Mouse (Mus musculus) heart, postnatal 36 days (tissue): ENCODE data around the gene Chst7. TPM values are rescaled to one million over a fixed set of nuclear protein-coding genes. Genes with fewer than 3 reads are reported as not detected.
A peak's percentile ranks its signal among the peaks of the same experiment; 100 is the strongest.

ENCODE experiments used
- DNase-seq, 2 experiments: peaks; one replicate each; pipeline ENCODE4 v3.0.0; 2021 to 2022
- intact Hi-C: fragments of 180-260 bp; cut with DNase I; formaldehyde crosslinking; loops from one replicate; pipeline ENCODE4 v1.15.1; 2025
- total RNA-seq, 2 experiments: library from RNA; stranded (reverse); gene quantifications; 2 replicates each; pipeline ENCODE4 v1.2.3; 2021

The Chst7 gene
- total RNA-seq, result 1 to 10 TPM; 4.6 to 5.7 TPM

DNA sequence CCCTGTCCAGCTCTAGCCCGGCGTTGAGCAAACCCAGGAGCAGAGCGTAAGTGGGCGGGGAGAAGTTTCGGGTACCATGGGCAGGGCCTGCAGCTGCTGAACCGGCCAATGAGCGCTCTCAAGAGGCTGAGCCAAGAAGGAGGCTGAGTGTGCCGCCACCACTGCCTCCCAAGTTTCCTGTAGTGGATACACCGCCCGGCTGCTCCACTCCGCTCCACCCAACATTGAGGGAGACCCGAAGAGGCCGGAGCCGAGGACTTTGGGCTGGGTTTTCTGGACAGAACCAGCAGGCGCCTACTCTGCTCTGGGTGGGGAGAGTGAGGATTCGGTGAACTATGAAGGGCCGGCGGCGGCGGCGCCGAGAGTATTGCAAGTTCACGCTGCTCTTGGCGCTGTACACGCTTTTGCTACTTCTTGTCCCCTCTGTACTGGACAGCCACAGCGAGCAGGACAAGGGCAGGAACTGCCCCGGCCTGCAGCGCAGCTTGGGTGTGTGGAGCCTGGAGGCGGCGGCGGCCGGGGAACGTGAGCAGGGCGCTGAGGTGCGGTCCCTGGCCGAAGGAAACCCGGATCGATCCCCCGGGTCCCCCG, at the start of gene Chst7:
Chst7 (plus strand) TSS at position 180 of the 591 bp plus-strand sequence.
- DNase-seq, result peak; percentile 75
- intact Hi-C loops, result no loop called here

DNA sequence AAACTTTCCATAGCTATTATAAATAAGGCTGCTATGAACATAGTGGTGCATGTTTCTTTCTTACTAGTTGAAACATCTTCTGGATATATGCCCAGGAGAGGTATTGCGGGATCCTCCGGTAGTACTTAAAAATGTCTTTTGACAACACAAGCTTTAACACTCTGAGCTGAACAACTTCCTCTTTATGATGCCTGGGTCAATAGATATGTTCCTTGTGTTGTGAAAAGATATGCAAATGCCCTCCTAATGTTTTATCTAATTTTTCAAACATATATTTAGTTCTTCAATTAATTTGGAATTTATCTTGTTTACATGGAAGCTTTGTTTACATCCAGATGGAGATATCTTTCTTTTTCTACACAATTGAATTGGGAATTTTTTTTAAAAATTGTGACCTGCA, 47.1 kb upstream of the Chst7 start:
- intact Hi-C loops, result no loop called here
- DNase-seq, result no peak

DNA sequence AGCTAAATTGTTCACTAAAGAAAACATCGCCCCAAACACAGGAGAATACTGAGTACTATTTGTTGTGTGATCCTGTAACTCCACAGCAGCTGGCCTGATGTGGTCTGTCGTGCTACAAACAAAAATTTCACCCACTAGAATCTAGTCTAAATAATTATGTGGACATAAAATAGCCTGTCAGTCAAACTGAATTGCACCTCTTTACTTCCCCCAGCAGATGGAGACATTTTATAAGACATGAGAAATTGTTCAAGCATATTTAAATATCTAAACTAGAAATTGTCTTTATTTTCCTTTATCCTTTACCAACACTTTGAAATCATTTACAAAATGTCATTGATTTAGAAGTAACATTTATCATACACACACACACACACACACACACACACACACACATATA, 38.4 kb upstream of the Chst7 start:
- DNase-seq, result no peak
- intact Hi-C loops, result loop anchor here (1.0 kb wide), 2 partner anchors 136 to 314 kb away; no protein-coding TSS in a partner anchor

DNA sequence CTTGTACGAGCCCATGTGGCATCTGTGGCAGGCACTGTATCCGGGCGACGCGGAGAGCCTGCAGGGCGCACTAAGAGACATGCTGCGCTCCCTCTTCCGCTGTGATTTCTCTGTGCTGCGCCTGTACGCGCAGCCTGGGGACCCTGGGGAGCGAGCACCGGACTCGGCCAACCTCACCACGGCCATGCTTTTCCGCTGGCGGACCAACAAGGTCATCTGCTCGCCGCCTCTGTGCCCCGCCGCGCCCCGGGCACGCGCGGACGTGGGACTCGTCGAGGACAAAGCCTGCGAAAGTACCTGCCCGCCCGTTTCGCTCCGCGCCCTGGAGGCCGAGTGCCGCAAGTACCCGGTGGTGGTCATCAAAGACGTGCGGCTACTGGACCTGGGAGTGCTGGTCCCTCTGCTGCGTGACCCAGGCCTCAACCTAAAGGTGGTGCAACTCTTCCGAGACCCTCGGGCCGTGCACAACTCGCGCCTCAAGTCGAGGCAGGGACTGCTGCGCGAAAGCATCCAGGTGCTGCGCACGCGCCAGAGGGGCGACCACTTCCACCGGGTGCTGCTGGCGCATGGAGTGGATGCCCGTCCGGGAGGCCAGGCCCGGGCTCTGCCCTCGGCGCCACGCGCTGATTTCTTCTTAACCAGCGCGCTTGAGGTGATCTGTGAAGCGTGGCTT, 872 bp downstream of the Chst7 start:
- intact Hi-C loops, result no loop called here
- peak in 1 of 2 experiments; percentile 26 for DNase-seq

DNA sequence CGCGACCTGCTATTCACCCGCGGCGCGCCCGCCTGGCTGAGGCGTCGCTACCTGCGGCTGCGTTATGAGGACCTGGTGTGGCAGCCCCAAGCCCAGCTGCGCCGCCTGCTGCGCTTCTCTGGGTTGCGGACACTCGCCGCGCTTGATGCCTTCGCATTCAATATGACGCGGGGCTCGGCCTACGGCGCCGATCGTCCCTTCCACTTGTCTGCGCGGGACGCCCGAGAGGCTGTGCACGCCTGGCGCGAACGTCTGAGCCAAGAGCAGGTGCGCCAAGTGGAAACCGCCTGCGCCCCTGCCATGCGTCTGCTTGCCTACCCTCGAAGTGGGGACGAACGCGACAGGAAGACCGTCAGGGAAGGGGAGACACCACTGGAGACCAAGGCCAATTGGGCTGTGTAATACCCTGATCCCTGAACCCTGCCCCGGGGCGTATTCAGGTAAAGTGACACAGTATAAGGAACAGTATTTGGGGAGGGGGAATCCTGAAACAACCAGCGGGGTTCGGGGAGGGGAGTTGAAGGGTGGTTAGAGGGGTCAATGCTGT, 1.5 kb downstream of the Chst7 start:
- DNase-seq, result peak in 1 of 2 experiments; percentile 18
- intact Hi-C loops, result no loop called here

DNA sequence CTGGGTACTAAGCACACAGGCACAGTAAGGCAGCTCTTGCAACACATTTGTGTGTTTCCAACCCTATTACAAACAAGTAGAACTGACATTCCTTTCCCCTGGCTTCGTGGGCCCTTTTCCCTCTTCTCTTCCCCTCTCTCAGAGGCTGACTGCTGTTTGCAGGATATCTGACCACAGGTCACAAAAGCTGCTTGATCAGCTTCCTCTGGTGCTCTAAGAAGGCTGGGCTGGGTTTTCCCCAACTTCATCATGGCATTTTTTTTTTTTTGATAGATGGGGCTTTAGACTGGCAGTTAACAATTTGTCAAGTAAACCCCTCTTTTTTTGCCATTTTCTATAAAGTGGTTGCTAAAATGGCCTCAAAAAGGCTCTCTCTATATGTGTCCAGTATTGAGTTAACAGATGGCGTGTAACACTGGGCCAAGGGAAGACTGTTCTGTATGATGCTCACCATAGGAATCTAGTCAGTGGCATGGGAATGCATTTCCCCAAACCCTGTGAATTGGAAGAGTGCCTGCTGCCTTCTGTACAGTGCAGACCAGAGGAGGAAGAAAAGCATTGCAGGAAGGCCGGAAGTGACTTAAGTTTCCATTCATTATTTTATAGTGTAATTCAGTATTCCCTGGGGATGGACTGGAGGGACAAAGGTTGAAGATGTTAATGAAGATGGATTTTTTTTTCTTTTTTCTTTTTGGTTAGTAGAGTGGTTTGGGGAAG, 2.6 kb downstream of the Chst7 start:
- intact Hi-C loops, result loop anchor here (2.0 kb wide), 1 partner anchor 97 kb away; no protein-coding TSS in a partner anchor
- no peak for DNase-seq

DNA sequence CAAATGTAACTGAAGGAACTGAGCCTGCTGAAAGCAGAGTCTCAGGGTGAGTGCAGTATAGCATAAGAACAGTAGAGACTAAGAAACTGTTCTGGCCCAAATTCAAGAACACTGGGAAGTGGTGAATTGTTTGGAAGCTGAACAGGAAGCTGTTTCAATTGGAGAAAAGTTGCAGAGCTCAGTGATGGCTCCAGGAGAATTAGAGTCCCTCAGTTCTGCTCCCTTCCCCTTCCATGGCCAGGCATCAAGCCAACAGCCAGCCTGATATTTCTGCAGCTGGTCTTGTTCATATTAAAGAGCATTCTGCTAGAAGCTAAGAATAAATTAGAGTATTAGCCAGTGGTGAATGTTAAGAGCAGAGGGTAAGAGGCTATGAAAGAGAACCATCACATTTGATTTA, 7.3 kb downstream of the Chst7 start:
- DNase-seq, result peak; percentile 25 to 28
- intact Hi-C loops, result no loop called here

DNA sequence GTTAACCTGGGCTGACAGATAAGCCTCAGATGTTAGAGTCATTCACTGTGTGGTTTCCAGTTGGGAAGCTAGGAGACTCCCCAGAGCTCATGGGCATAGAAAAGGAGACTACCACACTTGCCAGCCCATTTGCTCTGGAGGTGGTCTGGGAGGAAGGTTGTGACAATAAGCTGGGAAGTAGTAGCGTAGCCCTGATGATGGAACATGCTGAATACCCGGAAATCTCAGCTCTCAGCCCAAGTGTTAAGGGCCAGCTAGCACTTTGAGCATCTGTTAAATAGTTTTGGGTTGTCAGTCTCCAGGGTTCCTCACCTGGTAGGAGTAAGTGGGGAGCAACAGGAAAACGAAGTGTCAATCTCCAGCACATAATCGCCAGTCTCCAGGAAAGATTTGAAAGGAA, 10.8 kb downstream of the Chst7 start:
- intact Hi-C loops, result no loop called here
- DNase-seq, result peak in 1 of 2 experiments; percentile 3

DNA sequence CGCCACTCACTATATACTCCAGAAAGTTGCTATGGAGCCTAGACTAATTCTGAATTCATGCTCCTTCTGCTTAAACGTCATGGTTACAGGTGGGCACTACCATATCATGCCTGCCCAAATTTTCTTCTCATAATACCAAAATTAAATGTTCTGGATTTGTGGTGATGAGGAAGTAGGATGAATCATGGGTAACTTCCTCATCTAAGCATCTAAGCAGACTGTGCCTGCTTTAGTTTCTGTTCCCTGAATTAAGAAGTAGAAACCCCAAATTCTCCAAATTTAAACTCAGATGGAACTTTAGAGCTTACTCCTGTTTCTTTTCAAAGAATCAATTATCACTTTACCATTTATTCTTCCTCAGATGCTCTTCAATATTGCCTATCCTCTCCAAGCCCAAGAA, 58.4 kb downstream of the Chst7 start:
- no peak for DNase-seq
- intact Hi-C loops, result no loop called here

DNA sequence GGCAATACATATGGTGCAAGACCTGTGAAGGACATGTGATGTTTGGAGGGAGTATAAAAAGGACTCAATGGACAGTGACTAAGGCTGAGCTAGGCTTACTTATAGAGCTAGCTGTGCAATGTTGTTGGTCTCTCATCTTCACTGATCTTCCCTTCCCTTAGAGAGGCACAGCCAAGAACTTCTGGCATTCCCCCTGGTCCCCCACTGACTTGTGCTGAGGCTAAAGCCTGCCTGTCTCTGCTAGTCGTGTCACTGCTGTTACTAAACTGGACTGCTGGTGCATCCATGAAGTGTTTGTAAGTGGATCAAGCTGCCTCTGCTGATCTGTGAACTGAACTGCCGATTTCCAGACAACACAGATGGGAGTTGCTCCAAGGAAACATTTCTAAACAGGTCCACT, 66.1 kb downstream of the Chst7 start:
- no peak for DNase-seq
- intact Hi-C loops, result no loop called here

DNA sequence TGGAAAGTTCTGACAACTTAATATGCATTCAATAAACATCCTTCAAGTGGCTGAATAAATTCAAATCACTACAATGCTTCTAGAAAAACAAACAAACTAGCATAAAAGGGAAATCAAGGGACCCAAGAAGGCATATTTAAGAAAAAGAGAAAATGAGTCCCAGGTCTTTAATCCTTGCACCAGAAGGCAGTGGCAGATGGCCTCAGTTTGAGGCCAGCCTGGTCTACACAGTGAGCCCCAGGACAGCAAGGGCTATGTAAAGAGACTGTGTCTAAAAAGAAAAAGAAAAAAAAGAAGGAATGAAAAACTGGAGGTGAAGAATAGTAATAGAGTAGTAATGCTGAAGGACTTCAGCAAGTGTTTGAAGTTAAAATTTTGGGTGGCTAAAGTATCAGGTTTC, 69.6 kb downstream of the Chst7 start:
- DNase-seq, result no peak
- intact Hi-C loops, result no loop called here

DNA sequence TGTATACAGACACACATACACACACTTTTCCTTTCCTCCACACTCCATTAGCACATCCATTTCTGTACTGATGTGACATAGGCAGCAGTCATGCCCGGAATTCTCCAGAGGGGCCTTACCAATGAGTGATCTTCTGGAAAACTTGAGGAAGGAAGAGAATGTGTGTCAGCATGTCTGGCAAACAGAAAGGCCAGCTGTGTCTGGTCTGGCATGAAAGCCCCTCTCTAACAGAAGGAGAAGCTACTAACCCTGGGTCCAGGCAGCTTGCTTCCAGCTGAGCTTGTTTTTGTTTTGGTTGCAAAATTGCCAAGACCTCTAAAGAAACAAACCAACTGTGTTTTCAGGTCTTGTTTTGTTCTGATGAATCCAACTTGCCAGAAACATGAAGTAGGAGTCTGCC, 70.1 kb downstream of the Chst7 start:
- peak; percentile 3 to 13 for DNase-seq
- intact Hi-C loops, result no loop called here

Other genes starting within 250 kb of the Chst7 start
- 1 to 10 TPM; 3.9 to 4.0 TPM for gene Slc9a7, start 232.2 kb downstream of the Chst7 start, total RNA-seq